Mouse (Mus musculus): Measurements from ENCODE around the gene Rbfox2.

DNA sequence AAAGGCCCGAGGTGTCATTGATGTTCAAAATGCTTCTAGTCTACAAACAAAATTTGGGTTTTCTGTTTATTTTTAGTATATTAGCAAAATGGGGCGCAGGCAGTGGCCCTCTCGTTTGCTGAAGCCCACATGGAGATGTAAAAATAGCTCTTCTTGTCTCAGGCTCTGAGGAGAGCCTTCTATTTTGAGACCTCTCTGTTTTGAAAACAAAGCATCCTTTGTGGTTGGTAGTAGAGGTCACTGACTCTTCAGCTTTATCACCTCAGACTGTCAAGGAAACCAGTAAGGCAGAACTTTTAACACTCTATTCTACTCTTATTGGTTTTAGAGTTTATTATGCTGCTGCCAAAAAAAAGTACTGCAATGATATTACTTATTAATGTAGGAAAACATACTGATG, 189.6 kb downstream of the Rbfox2 start:
- no peak for TF ChIP-seq POLR2A (IDR thresholded peaks at IDR 0.05; ENCODE audit: extremely low read depth, insufficient read depth, low read length)
- TF ChIP-seq CTCF (IDR thresholded peaks at IDR 0.05; ENCODE audit: low read depth, low read length), result no peak

All from liver, adult 2 months (tissue).